Mouse (Mus musculus) frontal cortex, adult (tissue): ENCODE data around the gene Slc1a2.
A peak's percentile ranks its signal among the peaks of the same experiment; 100 is the strongest.

Source experiments
- ATAC-seq: cut with Nextera tagmentation; 2 replicates; pipeline ENCODE4 v1.9.2; 2017; ENCODE audit warnings: mild to moderate bottlenecking, moderate library complexity, mixed read lengths; ENCODE audit not compliant: low TSS enrichment

Slc1a2 gene

DNA sequence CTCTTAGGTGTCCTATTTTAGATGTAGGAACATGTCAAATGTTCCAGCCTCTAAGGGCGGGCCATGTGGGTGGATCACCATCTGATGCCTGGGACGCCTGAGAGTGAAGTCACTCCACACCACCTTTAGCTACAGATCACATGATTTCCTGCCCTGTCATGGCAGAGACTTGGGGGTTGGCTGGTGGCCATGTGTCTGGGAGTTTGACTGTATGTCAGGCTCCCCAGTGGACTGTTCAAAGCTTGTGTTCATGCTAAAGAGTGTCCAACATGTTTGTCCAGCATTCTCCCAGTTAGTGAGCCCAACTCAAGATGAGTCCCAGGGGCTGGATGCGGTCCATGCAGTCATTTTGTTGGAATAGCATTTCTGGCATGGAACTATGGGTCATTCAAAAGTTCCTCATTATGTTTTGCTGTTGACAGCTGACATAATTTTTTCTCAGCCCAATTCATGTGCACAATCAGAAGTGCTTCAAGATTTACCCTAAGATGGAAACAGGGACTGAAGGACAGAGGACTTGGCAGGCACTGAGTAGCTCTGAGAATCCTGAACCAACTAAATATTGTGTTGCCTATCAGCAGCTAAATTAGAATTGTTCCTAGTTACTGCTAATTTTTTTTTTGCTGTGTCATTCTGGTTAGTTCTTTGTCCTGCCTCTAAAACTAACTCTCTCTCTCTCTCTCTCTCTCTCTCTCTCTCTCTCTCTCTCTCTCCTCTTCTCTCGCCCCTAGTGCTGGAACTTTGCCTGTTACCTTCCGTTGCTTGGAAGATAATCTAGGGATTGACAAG lies 102.0 kb downstream of the Slc1a2 start:
- peak; percentile 29 for ATAC-seq

DNA sequence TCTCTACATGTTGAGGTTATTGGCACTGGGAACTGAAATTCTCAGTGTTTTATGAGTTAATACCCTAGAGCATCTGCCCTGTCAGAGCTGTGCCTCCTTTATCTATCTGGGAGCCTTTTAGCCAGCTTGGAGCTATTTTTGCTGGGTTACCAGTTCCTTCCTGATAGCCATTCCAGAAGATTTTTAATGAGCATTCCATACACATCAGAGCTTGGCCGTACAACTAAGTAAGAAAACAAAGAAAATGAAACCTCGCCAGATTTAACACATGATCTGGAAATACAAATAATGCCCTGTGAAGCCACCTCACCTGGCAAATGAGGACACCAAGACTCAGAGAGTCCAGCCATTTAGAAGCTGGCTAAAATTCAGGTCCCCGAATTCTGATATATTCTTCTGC lies 104.7 kb downstream of the Slc1a2 start:
- ATAC-seq = no peak

GRCm38 (mm10) chr2:102763991-102764390 lies 105.5 kb downstream of the Slc1a2 start:
- no peak for ATAC-seq

DNA sequence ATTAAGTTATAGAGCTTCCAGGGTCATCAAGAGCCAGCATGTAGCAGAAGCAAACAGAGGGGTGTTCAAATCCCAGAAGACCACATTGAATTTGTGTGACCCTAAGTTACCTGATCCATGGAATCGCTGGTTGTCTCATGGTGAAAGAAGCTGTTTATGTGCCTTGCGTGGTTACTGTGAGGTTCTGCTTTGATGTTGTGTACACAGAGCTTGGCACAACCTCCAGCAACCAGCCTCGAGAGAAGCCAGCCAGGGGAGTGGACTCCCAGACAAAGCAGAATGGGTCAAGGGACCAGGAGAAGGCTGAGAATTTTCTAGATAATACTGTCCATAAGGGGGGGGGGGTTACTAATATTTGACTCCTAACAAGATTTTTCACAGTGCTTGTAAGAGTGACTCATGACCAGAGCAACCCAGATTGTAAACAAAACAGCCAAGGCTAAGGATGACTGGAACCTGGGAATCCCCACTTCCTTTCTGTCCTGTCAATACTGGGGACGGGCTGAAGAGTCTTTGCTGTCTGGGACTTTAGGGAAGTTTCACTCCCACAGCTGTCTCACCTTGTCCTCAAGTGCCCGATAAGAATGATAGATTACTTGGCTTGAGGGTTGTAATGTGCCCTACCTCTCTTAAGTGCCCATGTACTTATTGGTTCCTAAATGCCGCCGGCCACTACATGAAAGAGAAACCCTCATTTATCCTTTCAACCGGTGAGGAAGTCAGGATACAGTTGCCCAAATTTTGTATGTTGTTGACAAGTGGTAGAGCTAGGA lies 106.3 kb downstream of the Slc1a2 start:
- no peak for ATAC-seq

- no peak for ATAC-seq
These were observed 109.8 kb downstream of the Slc1a2 start for GRCm38 (mm10) chr2:102768267-102768666.

GRCm38 (mm10) chr2:102771304-102771703 lies 112.8 kb downstream of the Slc1a2 start:
- ATAC-seq = peak; percentile 38

DNA sequence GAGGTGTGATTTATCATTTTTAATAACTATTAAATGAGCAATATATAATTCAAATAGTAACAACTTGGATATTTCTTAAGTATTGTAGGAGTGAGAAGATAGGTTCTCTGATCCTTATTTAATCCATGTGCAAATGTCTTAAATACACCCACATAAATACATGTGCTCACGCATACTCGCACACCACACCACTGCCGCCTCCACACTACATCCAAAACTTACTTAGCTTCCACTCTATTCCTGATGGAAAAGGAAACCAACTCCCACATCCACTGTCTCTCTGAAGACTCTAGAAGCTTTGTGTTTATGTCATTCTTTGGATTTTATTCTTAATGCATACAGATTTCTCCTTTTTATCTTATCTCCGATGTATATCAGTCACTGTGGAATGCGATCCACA lies 113.8 kb downstream of the Slc1a2 start:
- peak; percentile 70 for ATAC-seq

DNA sequence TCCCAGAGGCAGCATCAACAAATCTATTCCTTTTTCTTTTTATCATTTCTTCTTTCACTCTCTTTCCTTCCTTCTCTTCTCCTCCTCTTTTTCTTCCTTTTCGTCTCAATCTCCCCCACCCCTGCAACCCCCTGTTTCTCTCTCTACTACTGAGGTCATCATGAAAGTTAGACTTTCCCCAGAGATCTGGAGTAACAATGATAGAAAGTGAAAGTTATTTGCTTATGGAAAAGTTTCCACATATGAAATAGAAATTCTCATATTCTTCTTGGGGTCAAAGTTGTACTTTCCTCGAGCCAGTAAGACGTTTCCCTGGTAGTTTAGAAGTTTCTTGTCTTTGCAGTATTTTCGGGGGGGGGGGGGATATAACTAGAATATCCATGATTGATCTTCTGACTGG lies 116.2 kb downstream of the Slc1a2 start:
- no peak for ATAC-seq

DNA sequence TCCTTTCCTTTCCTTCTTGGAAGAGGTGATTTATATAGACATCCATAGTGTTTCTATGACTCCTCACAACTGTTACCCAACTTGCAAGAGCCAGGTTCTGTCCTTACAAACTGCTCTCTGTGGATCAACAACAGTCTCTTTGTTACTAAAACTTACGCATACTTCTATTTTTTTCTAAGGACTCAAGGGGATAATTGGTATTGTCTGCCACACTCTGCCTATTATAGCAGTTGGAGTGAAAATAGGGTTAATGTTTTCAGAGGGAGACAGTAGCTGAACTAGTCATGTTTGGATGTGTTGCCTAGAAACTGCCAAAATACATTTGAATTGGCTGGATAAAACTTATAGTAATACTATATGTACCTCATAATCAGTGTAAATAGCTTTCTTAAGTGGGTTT lies 117.1 kb downstream of the Slc1a2 start:
- no peak for ATAC-seq

GRCm38 (mm10) chr2:102778208-102778607 lies 119.7 kb downstream of the Slc1a2 start:
- ATAC-seq = no peak

DNA sequence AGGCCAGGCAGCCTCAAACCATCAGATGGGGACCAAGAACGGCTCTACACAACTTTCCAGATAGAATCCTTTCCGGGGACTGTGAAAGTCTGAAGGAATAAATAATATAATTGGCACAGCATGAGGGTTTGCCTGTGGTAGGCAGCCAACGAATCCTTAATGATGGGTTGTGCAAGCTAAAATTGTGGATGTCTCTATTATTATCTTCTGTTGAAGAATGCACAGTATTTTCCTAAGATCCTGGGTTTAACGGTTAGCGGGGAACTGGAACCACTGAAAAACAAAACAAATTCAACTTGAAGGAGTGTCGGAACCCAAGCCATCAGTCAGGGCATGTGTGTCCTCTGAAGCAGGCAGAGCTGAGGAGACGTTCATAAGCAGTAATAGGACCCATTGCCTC lies 124.3 kb downstream of the Slc1a2 start:
- ATAC-seq = peak; percentile 25; the same call in 1 of the 2 replicates

DNA sequence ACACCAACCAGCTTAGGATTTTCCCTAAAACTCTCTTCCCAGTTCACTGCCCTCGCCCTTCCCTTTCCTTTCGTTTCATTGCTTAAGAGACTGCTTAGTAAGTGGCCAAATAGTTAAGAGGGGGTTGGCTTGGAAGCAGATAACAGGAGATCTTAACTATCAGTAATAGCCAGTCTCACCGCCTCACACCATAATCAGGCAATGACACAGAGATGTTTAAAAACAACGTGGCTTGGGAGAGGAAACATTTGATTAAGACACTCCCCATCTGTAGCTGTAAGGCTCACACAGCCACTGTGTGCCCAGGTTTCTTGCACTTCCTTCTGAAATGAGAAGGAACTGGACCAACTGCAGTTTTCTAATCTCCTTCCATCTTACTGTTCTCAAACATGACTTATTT lies 127.2 kb downstream of the Slc1a2 start:
- no peak for ATAC-seq

GRCm38 (mm10) chr2:102791641-102792040 lies 133.2 kb downstream of the Slc1a2 start:
- no peak for ATAC-seq

- no peak for ATAC-seq
These were observed 134.3 kb downstream of the Slc1a2 start for GRCm38 (mm10) chr2:102792804-102793203.

- ATAC-seq = no peak
These were observed 136.6 kb downstream of the Slc1a2 start for GRCm38 (mm10) chr2:102795034-102795433.

GRCm38 (mm10) chr2:102798149-102798548 lies 139.7 kb downstream of the Slc1a2 start:
- no peak for ATAC-seq

DNA sequence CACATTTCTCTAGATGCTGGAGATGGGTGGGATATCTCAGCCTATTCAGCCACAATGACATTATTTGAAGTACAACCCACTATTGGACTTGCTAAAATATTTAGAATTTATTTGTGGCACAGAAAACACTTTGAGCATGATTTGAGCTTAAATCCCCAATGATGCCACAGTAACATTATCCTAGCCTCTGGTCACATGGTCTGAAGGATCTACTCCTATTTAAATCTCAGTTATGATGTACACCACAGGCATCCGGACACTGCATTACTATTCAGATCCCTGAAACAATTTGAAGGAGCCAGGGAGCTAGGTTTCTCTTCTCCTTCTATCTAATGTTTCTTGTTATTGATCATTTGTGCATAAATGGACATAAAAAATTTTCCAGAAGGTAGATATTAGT lies 143.4 kb downstream of the Slc1a2 start:
- ATAC-seq = no peak

DNA sequence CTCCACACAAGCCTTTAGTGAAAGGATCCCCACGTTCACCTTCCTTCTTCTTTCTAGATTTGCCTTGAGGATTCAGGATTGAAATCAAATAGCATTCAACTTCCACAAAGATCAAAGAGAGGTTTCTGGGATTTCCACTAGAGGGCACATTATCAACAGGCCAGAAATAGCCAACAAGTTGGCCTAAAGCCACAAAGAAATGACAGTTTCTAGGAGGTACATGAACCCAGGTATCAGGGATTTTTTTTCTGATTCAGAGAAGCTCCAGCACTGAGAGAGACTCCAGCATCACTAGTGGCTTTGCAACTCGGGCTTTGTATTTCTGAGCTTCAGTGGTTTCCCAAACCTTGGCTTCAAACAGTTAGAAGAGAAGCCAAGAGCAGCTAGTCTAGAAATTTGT lies 145.7 kb downstream of the Slc1a2 start:
- peak; percentile 55 for ATAC-seq

DNA sequence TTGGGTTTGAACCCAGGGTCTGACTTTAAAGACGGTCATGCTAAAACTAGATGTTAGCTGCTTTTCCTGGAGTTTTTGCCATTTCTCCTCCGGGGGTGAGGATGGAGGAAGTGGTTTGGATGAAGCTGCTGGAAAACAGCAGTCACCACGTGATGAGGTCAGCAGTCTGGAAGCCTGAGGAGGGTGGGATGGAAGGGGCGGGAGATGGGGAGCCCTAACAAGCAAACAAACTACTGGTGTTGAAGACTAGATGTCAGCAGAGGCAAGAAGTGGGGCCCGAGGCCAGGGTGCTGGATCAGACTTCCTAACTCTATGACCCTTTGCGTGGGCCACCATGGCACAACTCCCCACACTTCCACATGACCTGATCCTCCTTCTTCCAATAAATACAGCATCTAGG lies 146.8 kb downstream of the Slc1a2 start:
- no peak for ATAC-seq

DNA sequence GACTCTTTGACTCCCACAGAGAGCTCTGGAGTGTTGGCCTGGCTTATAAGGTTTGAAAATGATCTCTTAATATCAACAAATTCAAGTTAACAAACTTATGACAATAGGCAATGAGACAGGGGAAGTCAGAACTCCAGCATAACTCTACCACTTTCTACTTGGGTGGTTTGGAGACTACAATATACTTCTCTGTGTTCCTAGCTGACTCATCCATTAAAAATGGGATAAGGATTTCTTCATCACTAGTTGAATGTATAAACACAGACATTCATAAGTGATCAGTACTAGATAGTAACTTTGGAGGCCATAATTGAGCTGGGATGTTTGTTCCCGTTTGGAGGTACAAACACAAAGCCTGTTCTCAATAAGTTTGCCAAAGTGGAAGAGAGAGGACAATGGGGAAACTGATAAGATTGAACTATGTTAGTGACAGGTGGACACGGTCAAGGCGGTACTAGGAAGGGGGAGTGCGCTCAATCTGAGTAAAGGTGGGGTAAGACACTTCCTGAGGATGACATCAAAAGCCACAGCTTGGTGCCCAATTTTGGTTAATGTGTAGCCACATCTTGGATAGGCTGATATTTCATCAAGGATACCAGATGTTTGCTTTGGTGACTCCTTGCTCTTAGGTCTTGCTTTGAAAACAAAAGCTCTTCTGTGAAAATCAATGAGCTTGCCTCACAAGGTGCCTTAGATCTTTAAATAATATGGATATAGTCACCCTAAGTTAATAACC lies 147.5 kb downstream of the Slc1a2 start:
- ATAC-seq = no peak

DNA sequence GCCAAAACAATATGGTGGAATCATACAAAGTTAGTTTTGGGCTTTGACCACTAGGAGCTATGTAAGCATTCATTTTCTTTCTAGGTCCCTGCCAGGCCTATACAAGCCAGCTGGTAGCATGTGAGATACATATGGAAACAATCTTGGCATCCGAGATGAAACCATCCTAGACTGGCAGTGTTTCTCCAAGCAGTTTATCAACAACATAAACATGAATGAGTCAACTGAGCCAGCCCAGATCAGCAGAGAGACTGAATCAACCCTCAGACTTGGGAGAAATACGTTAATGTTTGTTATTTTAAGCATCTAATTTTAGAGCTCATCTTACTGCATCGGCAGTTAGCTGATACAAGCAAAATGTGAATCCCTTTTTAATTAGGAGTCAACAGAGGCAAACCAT lies 149.2 kb downstream of the Slc1a2 start:
- ATAC-seq = no peak

- ATAC-seq = no peak
These were observed 151.0 kb downstream of the Slc1a2 start for GRCm38 (mm10) chr2:102809436-102809835.

DNA sequence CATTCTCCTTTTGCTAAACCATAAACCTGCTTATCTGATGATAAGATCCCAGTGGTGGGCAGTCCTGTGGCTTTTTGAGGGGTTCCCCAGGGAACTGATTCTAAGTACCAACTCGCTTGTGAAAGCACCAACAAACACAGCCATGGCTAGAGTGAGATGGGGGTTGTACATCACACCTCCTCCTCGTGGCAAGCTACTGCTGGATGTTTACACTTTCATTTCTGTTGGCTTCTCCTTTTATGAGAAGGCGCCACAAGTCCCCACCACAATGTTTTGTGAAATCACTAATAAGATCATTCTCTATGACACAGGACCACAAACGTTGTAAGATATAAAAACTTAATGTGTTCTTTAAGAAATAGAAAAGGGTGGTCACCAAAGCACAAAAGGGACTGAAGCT lies 154.3 kb downstream of the Slc1a2 start:
- ATAC-seq = no peak
